Mouse (Mus musculus): Measurements from ENCODE around the gene Akap13. TPM values are rescaled to one million over a fixed set of nuclear protein-coding genes. Genes with fewer than 3 reads are reported as not detected.
"Not testable (repeated sequence)": the region's sequence is repeated elsewhere in the genome, so short reads cannot be mapped to it uniquely, and the experiment has no call there.

Gene Akap13
- polyA plus RNA-seq, 1 experiment = 5.4 TPM

GRCm38 (mm10) chr7:75609456-75610262, 154.3 kb downstream of the Akap13 start:
- Histone ChIP-seq H3K27me3 (ENCODE audit: control insufficient read depth, insufficient read depth, low read length) (no peaks in the 10 kb centered on the region), H3K27ac (ENCODE audit: insufficient read depth, low read length) (no peak overlapping the region), H3K4me3 (replicated peaks; ENCODE audit: insufficient read depth, low read depth, low read length) (no peak overlapping the region), H3K4me1 (ENCODE audit: control insufficient read depth, insufficient read depth, low read length) (no peaks in the 10 kb centered on the region)
- WGBS = 84% methylated on average over 14 of the region's 14 CpGs
- no peak for TF ChIP-seq POLR2A (IDR thresholded peaks at IDR 0.05; ENCODE audit: borderline replicate concordance, insufficient read depth, low read length)
- TF ChIP-seq CTCF (IDR thresholded peaks at IDR 0.05; ENCODE audit: borderline replicate concordance, insufficient read depth, low read depth, low read length) = no peak
- DNase-seq = no peak

GRCm38 (mm10) chr7:75610391-75610790, 155.1 kb downstream of the Akap13 start:
- no peak overlapping the region for H3K4me3 ChIP-seq (replicated peaks; ENCODE audit: insufficient read depth, low read depth, low read length)
- WGBS = 78% methylated on average over 9 of the region's 9 CpGs
- no peaks in the 10 kb centered on the region for H3K4me1 ChIP-seq (ENCODE audit: control insufficient read depth, insufficient read depth, low read length)
- no peak overlapping the region for H3K27ac ChIP-seq (ENCODE audit: insufficient read depth, low read length)
- H3K27me3 ChIP-seq (ENCODE audit: control insufficient read depth, insufficient read depth, low read length) = no peaks in the 10 kb centered on the region
- no peak for TF ChIP-seq POLR2A (IDR thresholded peaks at IDR 0.05; ENCODE audit: borderline replicate concordance, insufficient read depth, low read length)
- no peak for TF ChIP-seq CTCF (IDR thresholded peaks at IDR 0.05; ENCODE audit: borderline replicate concordance, insufficient read depth, low read depth, low read length)
- DNase-seq = no peak

GRCm38 (mm10) chr7:75611261-75611950, 156.1 kb downstream of the Akap13 start:
- H3K4me1 ChIP-seq (ENCODE audit: control insufficient read depth, insufficient read depth, low read length) = no peaks in the 10 kb centered on the region
- 89% methylated on average over 15 of the region's 15 CpGs for WGBS
- DNase-seq = no peak
- TF ChIP-seq CTCF (IDR thresholded peaks at IDR 0.05; ENCODE audit: borderline replicate concordance, insufficient read depth, low read depth, low read length) (no peak), POLR2A (IDR thresholded peaks at IDR 0.05; ENCODE audit: borderline replicate concordance, insufficient read depth, low read length) (no peak)
- no peak overlapping the region; the same call in 1 of the 2 replicates for H3K27ac ChIP-seq (ENCODE audit: insufficient read depth, low read length)
- no peaks in the 10 kb centered on the region for H3K27me3 ChIP-seq (ENCODE audit: control insufficient read depth, insufficient read depth, low read length)
- H3K4me3 ChIP-seq (replicated peaks; ENCODE audit: insufficient read depth, low read depth, low read length) = no peak overlapping the region

GRCm38 (mm10) chr7:75612000-75612682, 156.8 kb downstream of the Akap13 start:
- H3K27ac ChIP-seq (ENCODE audit: insufficient read depth, low read length) = no peak overlapping the region; the same call in 1 of the 2 replicates
- DNase-seq = no peak
- no peak overlapping the region for H3K4me3 ChIP-seq (replicated peaks; ENCODE audit: insufficient read depth, low read depth, low read length)
- no peak for TF ChIP-seq POLR2A (IDR thresholded peaks at IDR 0.05; ENCODE audit: borderline replicate concordance, insufficient read depth, low read length)
- TF ChIP-seq CTCF (IDR thresholded peaks at IDR 0.05; ENCODE audit: borderline replicate concordance, insufficient read depth, low read depth, low read length) = no peak
- no peaks in the 10 kb centered on the region for H3K4me1 ChIP-seq (ENCODE audit: control insufficient read depth, insufficient read depth, low read length)
- no peaks in the 10 kb centered on the region for H3K27me3 ChIP-seq (ENCODE audit: control insufficient read depth, insufficient read depth, low read length)
- 86% methylated on average over 13 of the region's 13 CpGs for WGBS

- no peak for DNase-seq
- H3K4me3 ChIP-seq (replicated peaks; ENCODE audit: insufficient read depth, low read depth, low read length) = no peak overlapping the region
- TF ChIP-seq POLR2A (IDR thresholded peaks at IDR 0.05; ENCODE audit: borderline replicate concordance, insufficient read depth, low read length) (no peak), CTCF (IDR thresholded peaks at IDR 0.05; ENCODE audit: borderline replicate concordance, insufficient read depth, low read depth, low read length) (no peak)
- H3K27ac ChIP-seq (ENCODE audit: insufficient read depth, low read length) = no peak overlapping the region
- no peaks in the 10 kb centered on the region for H3K4me1 ChIP-seq (ENCODE audit: control insufficient read depth, insufficient read depth, low read length)
- no peaks in the 10 kb centered on the region for H3K27me3 ChIP-seq (ENCODE audit: control insufficient read depth, insufficient read depth, low read length)
Observed at GRCm38 (mm10) chr7:75612683-75613053, 157.3 kb downstream of the Akap13 start.

- WGBS = 77% methylated on average over 5 of the region's 5 CpGs
- H3K4me3 ChIP-seq (replicated peaks; ENCODE audit: insufficient read depth, low read depth, low read length) = no peak overlapping the region
- no peaks in the 10 kb centered on the region for H3K27me3 ChIP-seq (ENCODE audit: control insufficient read depth, insufficient read depth, low read length)
- DNase-seq = no peak
- H3K27ac ChIP-seq (ENCODE audit: insufficient read depth, low read length) = no peak overlapping the region
- H3K4me1 ChIP-seq (ENCODE audit: control insufficient read depth, insufficient read depth, low read length) = no peaks in the 10 kb centered on the region
- TF ChIP-seq POLR2A (IDR thresholded peaks at IDR 0.05; ENCODE audit: borderline replicate concordance, insufficient read depth, low read length) (no peak), CTCF (IDR thresholded peaks at IDR 0.05; ENCODE audit: borderline replicate concordance, insufficient read depth, low read depth, low read length) (no peak)
Observed at GRCm38 (mm10) chr7:75613240-75613639, 157.9 kb downstream of the Akap13 start.

- H3K27me3 ChIP-seq (ENCODE audit: control insufficient read depth, insufficient read depth, low read length) = no peaks in the 10 kb centered on the region
- 92% methylated on average over 8 of the region's 8 CpGs for WGBS
- TF ChIP-seq POLR2A (IDR thresholded peaks at IDR 0.05; ENCODE audit: borderline replicate concordance, insufficient read depth, low read length) (no peak), CTCF (IDR thresholded peaks at IDR 0.05; ENCODE audit: borderline replicate concordance, insufficient read depth, low read depth, low read length) (no peak)
- H3K4me1 ChIP-seq (ENCODE audit: control insufficient read depth, insufficient read depth, low read length) = no peaks in the 10 kb centered on the region
- H3K4me3 ChIP-seq (replicated peaks; ENCODE audit: insufficient read depth, low read depth, low read length) = no peak overlapping the region
- DNase-seq = no peak
- no peak overlapping the region for H3K27ac ChIP-seq (ENCODE audit: insufficient read depth, low read length)
Observed at GRCm38 (mm10) chr7:75614826-75615225, 159.5 kb downstream of the Akap13 start.

- H3K27ac ChIP-seq (ENCODE audit: insufficient read depth, low read length); H3K4me3 ChIP-seq (replicated peaks; ENCODE audit: insufficient read depth, low read depth, low read length); H3K4me1 ChIP-seq (ENCODE audit: control insufficient read depth, insufficient read depth, low read length); DNase-seq; H3K27me3 ChIP-seq (ENCODE audit: control insufficient read depth, insufficient read depth, low read length): not testable (repeated sequence)
- WGBS = 98% methylated on average over 4 of the region's 4 CpGs
Observed at GRCm38 (mm10) chr7:75617246-75617645, 161.9 kb downstream of the Akap13 start.

All from cerebellum, adult 2 months (tissue).